13 mouse cellular contexts compared by ENCODE assay signal in the genomic region with DNA sequence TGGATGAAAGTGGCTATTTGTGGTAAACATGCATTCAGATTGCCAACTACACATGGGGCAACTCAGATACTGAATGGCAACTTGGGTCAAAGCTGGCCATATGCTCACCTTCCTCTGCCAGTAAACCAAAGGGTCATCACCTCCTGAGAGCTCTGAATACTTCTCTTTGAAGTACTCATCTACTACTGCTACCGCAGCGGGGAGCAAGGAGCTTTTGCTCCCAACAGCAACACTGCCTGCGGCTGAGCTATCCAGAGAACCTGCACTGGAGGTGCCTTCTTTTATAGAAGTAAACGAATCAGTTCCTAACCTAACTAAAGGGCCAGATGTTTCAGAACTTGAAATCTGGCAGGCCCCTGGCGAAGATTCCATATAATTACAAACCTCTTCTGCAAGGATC. TPM values are rescaled to one million over a fixed set of nuclear protein-coding genes. Genes with fewer than 3 reads are reported as not detected.
DNase-seq lines count a peak whose midpoint lies in the region; ATAC-seq and TF ChIP-seq lines count a peak whose summit lies in the region.
"Had no signal": no experiment of that assay in that cellular context is flagged by ENCODE, and none has a peak within 500 bp of the region (broad histone marks: within the 10 kb centered on the region; RNA-seq: fewer than 3 reads in every experiment).

No protein-coding gene starts in this region.

- H3K4me3 ChIP-seq in heart, embryonic 13.5 days, result no peak overlapping the region
- no peak overlapping the region for H3K4me3 ChIP-seq in liver, postnatal 0 days (ENCODE audit: low read depth, low read length)
- H3K4me3 ChIP-seq in liver, embryonic 12.5 days, result no peak overlapping the region
- H3K4me3 ChIP-seq in neural tube, embryonic 13.5 days, result no peak overlapping the region
- H3K4me3 ChIP-seq: layer of hippocampus, adult 2 months; liver, embryonic 15.5 days had no signal

- H3K9me3 ChIP-seq in heart, embryonic 13.5 days, result no peaks in the 10 kb centered on the region
- no peaks in the 10 kb centered on the region for H3K9me3 ChIP-seq in liver, postnatal 0 days (ENCODE audit: low read length)
- no peaks in the 10 kb centered on the region for H3K9me3 ChIP-seq in liver, embryonic 12.5 days (replicated peaks)
- H3K9me3 ChIP-seq in neural tube, embryonic 13.5 days, result no peaks in the 10 kb centered on the region
- H3K9me3 ChIP-seq: liver, embryonic 15.5 days had no signal

- no peak for TF ChIP-seq EP300 in liver, postnatal 0 days (IDR thresholded peaks at IDR 0.05; ENCODE audit: low read depth)

- H3K9ac ChIP-seq in heart, embryonic 13.5 days, result peak overlapping the region; percentile 58
- no peak overlapping the region for H3K9ac ChIP-seq in liver, postnatal 0 days (replicated peaks)
- H3K9ac ChIP-seq in liver, embryonic 12.5 days, result no peak overlapping the region
- H3K9ac ChIP-seq in neural tube, embryonic 13.5 days, result no peak overlapping the region
- H3K9ac ChIP-seq: liver, embryonic 15.5 days had no signal

- H3K27ac ChIP-seq in heart, embryonic 13.5 days (replicated peaks), result no peak overlapping the region
- H3K27ac ChIP-seq in liver, postnatal 0 days (ENCODE audit: low read depth), result no peak overlapping the region
- H3K27ac ChIP-seq in liver, embryonic 12.5 days, result no peak overlapping the region
- no peak overlapping the region for H3K27ac ChIP-seq in neural tube, embryonic 13.5 days (replicated peaks)
- H3K27ac ChIP-seq: layer of hippocampus, adult 2 months; liver, embryonic 15.5 days had no signal

- ATAC-seq in heart, embryonic 13.5 days (ENCODE audit: extremely low read depth, insufficient number of reproducible peaks, low FRiP score, low TSS enrichment), result no peak
- ATAC-seq in liver, postnatal 0 days, result no peak
- ATAC-seq in liver, embryonic 12.5 days, result no peak
- ATAC-seq in neural tube, embryonic 13.5 days (ENCODE audit: low read depth), result no peak
- ATAC-seq: activated CD4-positive, CD25-positive, alpha-beta regulatory T cell, adult 4 months had no signal

- no peak for DNase-seq in heart, adult 18-20 months
- no peak for DNase-seq in liver, postnatal 0 days
- peak; percentile 46 for DNase-seq in brain, adult 2 months (ENCODE audit: low read depth, low spot score)
- no peak for DNase-seq in adipocyte (ENCODE audit: low spot score)
- DNase-seq: cerebellum, adult 11-12 months; kidney, adult 11 months; thymus, adult 18-20 months had no signal

- H3K36me3 ChIP-seq in heart, embryonic 13.5 days, result peaks cover 63% of the 10 kb centered on the region
- peaks cover 39% of the 10 kb centered on the region for H3K36me3 ChIP-seq in liver, postnatal 0 days (replicated peaks; ENCODE audit: insufficient read depth, low read length)
- peaks cover 59% of the 10 kb centered on the region for H3K36me3 ChIP-seq in liver, embryonic 12.5 days
- peaks cover 33% of the 10 kb centered on the region for H3K36me3 ChIP-seq in neural tube, embryonic 13.5 days

- TF ChIP-seq CTCF in liver, postnatal 0 days (IDR thresholded peaks at IDR 0.05; ENCODE audit: low read depth), result no peak

- peak overlapping the region; percentile 94 for H3K4me2 ChIP-seq in heart, embryonic 13.5 days
- 0 out of 2 replicates have a peak overlapping the region, but pooled peaks have one; percentile 9 for H3K4me2 ChIP-seq in liver, postnatal 0 days (ENCODE audit: low read depth, low read length)
- no peak overlapping the region for H3K4me2 ChIP-seq in liver, embryonic 12.5 days
- 0 out of 2 replicates have a peak overlapping the region, but pooled peaks have one; percentile 4 for H3K4me2 ChIP-seq in neural tube, embryonic 13.5 days
- H3K4me2 ChIP-seq: liver, embryonic 15.5 days had no signal

- H3K27me3 ChIP-seq in heart, embryonic 13.5 days (replicated peaks), result no peaks in the 10 kb centered on the region
- no peaks in the 10 kb centered on the region for H3K27me3 ChIP-seq in liver, postnatal 0 days (ENCODE audit: insufficient read depth, low read length)
- H3K27me3 ChIP-seq in liver, embryonic 12.5 days (replicated peaks), result no peaks in the 10 kb centered on the region
- no peaks in the 10 kb centered on the region for H3K27me3 ChIP-seq in neural tube, embryonic 13.5 days
- H3K27me3 ChIP-seq: liver, embryonic 15.5 days had no signal

- peaks cover 56% of the 10 kb centered on the region for H3K4me1 ChIP-seq in heart, embryonic 13.5 days
- H3K4me1 ChIP-seq in liver, postnatal 0 days (ENCODE audit: insufficient read depth), result peaks cover 32% of the 10 kb centered on the region
- H3K4me1 ChIP-seq in liver, embryonic 12.5 days, result peaks cover 63% of the 10 kb centered on the region
- H3K4me1 ChIP-seq in neural tube, embryonic 13.5 days (replicated peaks), result peaks cover 68% of the 10 kb centered on the region

- WGBS in heart, embryonic 13.5 days, result 66% methylated on average over 5 of the region's 5 CpGs
- WGBS in liver, postnatal 0 days (ENCODE audit: insufficient replicate concordance), result 80% methylated on average over 5 of the region's 5 CpGs
- WGBS in liver, embryonic 12.5 days (ENCODE audit: insufficient replicate concordance), result 79% methylated on average over 5 of the region's 5 CpGs
- 50% methylated on average over 5 of the region's 5 CpGs for WGBS in neural tube, embryonic 13.5 days

RNA-seq across cellular contexts. Expression of a gene that starts 3.9 kb away (rescaled TPM):
- not detected in 2 replicates for polyA plus RNA-seq in heart, embryonic 13.5 days (2015; fragmentation: Nextera tagmentation; extraction: Ambion mirVana)
- total RNA-seq in heart, adult 18-20 months (2021), result 1 to 10 TPM; 2.3 to 5.1 TPM
- polyA plus RNA-seq in liver, postnatal 0 days (2015; fragmentation: Nextera tagmentation; extraction: Ambion mirVana), result 0.08 and 0.09 TPM in 2 replicates
- polyA plus RNA-seq in liver, embryonic 12.5 days (2016; fragmentation: Nextera tagmentation; extraction: Ambion mirVana), result not detected in 2 replicates
- polyA plus RNA-seq in neural tube, embryonic 13.5 days (2015; fragmentation: Nextera tagmentation; extraction: Ambion mirVana), result not detected in 2 replicates
- polyA plus RNA-seq: activated CD4-positive, CD25-positive, alpha-beta regulatory T cell, adult 4 months; liver, embryonic 15.5 days had no signal

RNA-seq across cellular contexts. Expression of a gene that starts 4.3 kb away (rescaled TPM):
- polyA plus RNA-seq in heart, embryonic 13.5 days (2015; fragmentation: Nextera tagmentation; extraction: Ambion mirVana), result 3.0 and 3.2 TPM in 2 replicates
- 10 to 100 TPM; 14.0 to 14.6 TPM for total RNA-seq in heart, adult 18-20 months (2021)
- 1.0 and 1.3 TPM in 2 replicates for polyA plus RNA-seq in liver, postnatal 0 days (2015; fragmentation: Nextera tagmentation; extraction: Ambion mirVana)
- 2.0 and 2.2 TPM in 2 replicates for polyA plus RNA-seq in liver, embryonic 12.5 days (2016; fragmentation: Nextera tagmentation; extraction: Ambion mirVana)
- 2.8 and 3.7 TPM in 2 replicates for polyA plus RNA-seq in neural tube, embryonic 13.5 days (2015; fragmentation: Nextera tagmentation; extraction: Ambion mirVana)

RNA-seq across cellular contexts. Expression of a gene that starts 33.1 kb away (rescaled TPM):
- 0.24 and 0.39 TPM in 2 replicates for polyA plus RNA-seq in heart, embryonic 13.5 days (2015; fragmentation: Nextera tagmentation; extraction: Ambion mirVana)
- total RNA-seq in heart, adult 18-20 months (2021), result 1 to 10 TPM in 1 of 2 experiments, under 1 TPM in 1; 0.35 to 3.5 TPM
- polyA plus RNA-seq in liver, postnatal 0 days (2015; fragmentation: Nextera tagmentation; extraction: Ambion mirVana), result 0.66 and 1.1 TPM in 2 replicates
- polyA plus RNA-seq in liver, embryonic 12.5 days (2016; fragmentation: Nextera tagmentation; extraction: Ambion mirVana), result 0.61 TPM in 2 replicates
- 0.18 and 0.33 TPM in 2 replicates for polyA plus RNA-seq in neural tube, embryonic 13.5 days (2015; fragmentation: Nextera tagmentation; extraction: Ambion mirVana)

RNA-seq across cellular contexts. Expression of a gene that starts 46.7 kb away (rescaled TPM):
- polyA plus RNA-seq in heart, embryonic 13.5 days (2015; fragmentation: Nextera tagmentation; extraction: Ambion mirVana), result 454 and 519 TPM in 2 replicates
- total RNA-seq in heart, adult 18-20 months (2021), result 10 to 100 TPM; 76.3 to 78.8 TPM
- 302 and 306 TPM in 2 replicates for polyA plus RNA-seq in liver, postnatal 0 days (2015; fragmentation: Nextera tagmentation; extraction: Ambion mirVana)
- polyA plus RNA-seq in liver, embryonic 12.5 days (2016; fragmentation: Nextera tagmentation; extraction: Ambion mirVana), result 511 and 534 TPM in 2 replicates
- polyA plus RNA-seq in neural tube, embryonic 13.5 days (2015; fragmentation: Nextera tagmentation; extraction: Ambion mirVana), result 546 and 587 TPM in 2 replicates
